Mouse (Mus musculus): ENCODE data around the gene Ppm1d. TPM values are rescaled to one million over a fixed set of nuclear protein-coding genes. Genes with fewer than 3 reads are reported as not detected.

The Ppm1d gene
- 2.4 TPM for polyA plus RNA-seq (2017; shearing (Covaris generic))

DNA sequence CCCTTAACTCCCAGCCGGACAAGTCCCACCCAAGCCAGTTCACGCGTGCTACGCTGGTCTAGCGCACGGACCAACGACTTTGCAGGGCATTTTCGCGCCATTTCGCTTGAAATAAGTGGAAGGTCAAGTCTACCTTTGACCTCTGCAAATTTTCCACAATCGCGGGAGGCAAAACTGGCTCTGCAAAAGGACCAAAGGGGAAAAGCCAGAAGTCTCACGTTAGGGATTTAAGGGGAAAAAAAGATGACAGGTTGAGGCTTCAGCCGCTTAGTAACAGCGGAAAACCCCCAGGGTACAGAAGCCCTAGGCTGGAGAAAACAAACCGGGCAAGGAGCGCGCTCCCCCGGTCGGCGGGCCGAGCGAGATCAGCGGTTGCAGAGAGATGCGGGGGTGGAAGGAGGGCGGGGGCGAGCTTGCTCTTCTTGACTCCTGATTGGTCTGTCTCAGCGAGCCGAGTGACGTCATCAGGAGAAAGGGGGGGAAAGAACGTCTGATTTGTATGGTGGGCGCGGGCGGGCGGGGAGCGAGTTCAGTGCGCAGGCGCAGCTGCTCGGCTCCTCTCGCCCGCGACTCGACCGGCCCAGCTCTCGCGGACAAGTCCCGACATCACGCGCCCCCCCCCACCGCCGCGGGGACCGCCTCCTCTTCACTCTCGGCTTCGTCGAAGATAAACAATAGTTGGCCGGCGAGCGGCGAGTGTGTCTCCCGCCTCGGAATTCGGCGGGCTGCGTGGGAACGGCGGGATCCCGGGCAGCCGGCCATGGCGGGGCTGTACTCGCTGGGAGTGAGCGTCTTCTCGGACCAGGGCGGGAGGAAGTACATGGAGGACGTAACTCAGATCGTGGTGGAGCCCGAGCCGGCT, at the start of gene Ppm1d:
Gene Ppm1d (plus strand): TSS at position 532 of the 862 bp plus-strand sequence.

DNA sequence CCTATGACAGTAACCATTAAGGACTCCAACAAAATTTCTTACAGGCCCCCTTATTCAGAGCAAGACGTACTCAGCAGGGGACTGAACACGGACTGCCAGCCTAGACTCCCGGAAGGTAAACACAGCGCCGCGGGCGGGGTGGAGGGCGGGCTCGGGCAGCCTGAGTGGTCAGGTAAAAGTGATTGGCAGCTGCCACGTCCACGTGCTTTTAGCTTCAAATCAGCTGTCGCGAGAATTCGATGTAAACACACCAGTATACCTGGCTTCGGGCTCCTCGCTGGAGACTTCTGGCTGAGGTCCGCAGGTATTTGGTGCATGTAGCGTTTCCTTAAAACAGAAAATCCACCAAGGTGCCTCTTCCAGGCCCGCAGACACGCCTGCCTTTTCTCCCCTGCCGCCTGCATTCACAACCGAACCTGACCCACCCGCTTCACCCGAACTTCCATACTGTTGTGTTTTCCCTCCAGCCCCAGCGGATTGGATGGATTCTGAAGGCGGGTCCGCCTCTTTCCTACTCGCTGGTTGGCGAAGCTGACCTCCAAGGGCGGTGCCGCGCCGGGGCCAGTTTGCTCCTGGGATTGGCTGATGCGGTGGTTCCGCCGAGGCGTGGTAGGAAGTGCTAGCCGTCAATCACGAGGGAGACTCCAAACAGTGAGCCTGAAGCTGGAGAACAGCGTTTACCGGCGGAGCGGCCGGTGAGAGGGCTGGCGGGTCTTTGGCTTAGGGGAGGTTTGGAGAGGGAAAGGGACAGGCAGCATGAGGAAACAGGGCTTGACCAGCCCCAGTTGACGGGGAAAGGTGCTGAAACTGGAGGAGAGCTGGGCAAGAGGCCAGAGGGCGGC, 41.7 kb downstream of the Ppm1d start, which contains the start of gene Bcas3:
Gene Bcas3 (plus strand): TSS at position 629 of the 842 bp plus-strand sequence.

Other genes with a start within 250 kb of the Ppm1d start
- 17.1 TPM for gene Usp32, start 171.1 kb upstream of the Ppm1d start, polyA plus RNA-seq (2017; shearing (Covaris generic))
- gene 1700125H20Rik, start 140.8 kb upstream of the Ppm1d start, polyA plus RNA-seq (2017; shearing (Covaris generic)): not detected
- gene Appbp2, start 76.1 kb upstream of the Ppm1d start, polyA plus RNA-seq (2017; shearing (Covaris generic)): 13.3 TPM
- 64.5 TPM for gene Bcas3, start 41.9 kb downstream of the Ppm1d start, polyA plus RNA-seq (2017; shearing (Covaris generic))